Mouse (Mus musculus): ENCODE measurements around the gene Depp1. TPM values are rescaled to one million over a fixed set of nuclear protein-coding genes. Genes with fewer than 3 reads are reported as not detected.

The Depp1 gene
- polyA plus RNA-seq, 1 experiment = 11.9 TPM

GRCm38 (mm10) chr6:116629766-116630165 lies 20.6 kb upstream of the Depp1 start:
- TF ChIP-seq CTCF (IDR thresholded peaks at IDR 0.05; ENCODE audit: control insufficient read depth, insufficient read depth, low read length) = no peak
- TF ChIP-seq POLR2A (IDR thresholded peaks at IDR 0.05; ENCODE audit: borderline replicate concordance, control insufficient read depth, low read depth, low read length) = no peak
- H3K4me3 ChIP-seq (replicated peaks; ENCODE audit: control insufficient read depth, low read depth, low read length) = no peak overlapping the region
- 61% methylated on average over 10 of the region's 10 CpGs for whole genome bisulfite sequencing
- H3K4me1 ChIP-seq (ENCODE audit: control insufficient read depth, insufficient read depth, low read length) = no peaks in the 10 kb centered on the region; the same call in 1 of the 2 replicates
- H3K27ac ChIP-seq (ENCODE audit: control insufficient read depth, insufficient read depth, low read depth, low read length, poor library complexity) = no peak overlapping the region

- no peak overlapping the region for H3K4me3 ChIP-seq (replicated peaks; ENCODE audit: control insufficient read depth, low read depth, low read length)
- H3K4me1 ChIP-seq (ENCODE audit: control insufficient read depth, insufficient read depth, low read length) = no peaks in the 10 kb centered on the region; the same call in 1 of the 2 replicates
- TF ChIP-seq CTCF (IDR thresholded peaks at IDR 0.05; ENCODE audit: control insufficient read depth, insufficient read depth, low read length) = peak; percentile 82
- TF ChIP-seq POLR2A (IDR thresholded peaks at IDR 0.05; ENCODE audit: borderline replicate concordance, control insufficient read depth, low read depth, low read length) = no peak
- no peak overlapping the region for H3K27ac ChIP-seq (ENCODE audit: control insufficient read depth, insufficient read depth, low read depth, low read length, poor library complexity)
- 43% methylated on average over 1 of the region's 1 CpGs for WGBS
Measured at GRCm38 (mm10) chr6:116632129-116632528, 18.3 kb upstream of the Depp1 start.

- H3K27ac ChIP-seq (ENCODE audit: control insufficient read depth, insufficient read depth, low read depth, low read length, poor library complexity) = no peak overlapping the region
- 80% methylated on average over 17 of the region's 17 CpGs for WGBS
- H3K4me3 ChIP-seq (replicated peaks; ENCODE audit: control insufficient read depth, low read depth, low read length) = no peak overlapping the region
- TF ChIP-seq POLR2A (IDR thresholded peaks at IDR 0.05; ENCODE audit: borderline replicate concordance, control insufficient read depth, low read depth, low read length) = no peak
- no peak for TF ChIP-seq CTCF (IDR thresholded peaks at IDR 0.05; ENCODE audit: control insufficient read depth, insufficient read depth, low read length)
- no peaks in the 10 kb centered on the region; the same call in 1 of the 2 replicates for H3K4me1 ChIP-seq (ENCODE audit: control insufficient read depth, insufficient read depth, low read length)
Measured at GRCm38 (mm10) chr6:116633741-116634695, 16.4 kb upstream of the Depp1 start.

- no peak for TF ChIP-seq POLR2A (IDR thresholded peaks at IDR 0.05; ENCODE audit: borderline replicate concordance, control insufficient read depth, low read depth, low read length)
- TF ChIP-seq CTCF (IDR thresholded peaks at IDR 0.05; ENCODE audit: control insufficient read depth, insufficient read depth, low read length) = no peak
- Histone ChIP-seq H3K4me3 (replicated peaks; ENCODE audit: control insufficient read depth, low read depth, low read length) (no peak overlapping the region), H3K4me1 (ENCODE audit: control insufficient read depth, insufficient read depth, low read length) (no peaks in the 10 kb centered on the region; the same call in 1 of the 2 replicates), H3K27ac (ENCODE audit: control insufficient read depth, insufficient read depth, low read depth, low read length, poor library complexity) (no peak overlapping the region)
- WGBS = 34% methylated on average over 10 of the region's 10 CpGs
Measured at GRCm38 (mm10) chr6:116635251-116636180, 14.9 kb upstream of the Depp1 start.

- no peak overlapping the region for H3K27ac ChIP-seq (ENCODE audit: control insufficient read depth, insufficient read depth, low read depth, low read length, poor library complexity)
- 52% methylated on average over 9 of the region's 9 CpGs for WGBS
- H3K4me1 ChIP-seq (ENCODE audit: control insufficient read depth, insufficient read depth, low read length) = no peaks in the 10 kb centered on the region
- TF ChIP-seq CTCF (IDR thresholded peaks at IDR 0.05; ENCODE audit: control insufficient read depth, insufficient read depth, low read length) = no peak
- no peak overlapping the region for H3K4me3 ChIP-seq (replicated peaks; ENCODE audit: control insufficient read depth, low read depth, low read length)
Measured at GRCm38 (mm10) chr6:116636581-116637235, 13.7 kb upstream of the Depp1 start.

GRCm38 (mm10) chr6:116637496-116637895 lies 12.9 kb upstream of the Depp1 start:
- TF ChIP-seq POLR2A (IDR thresholded peaks at IDR 0.05; ENCODE audit: borderline replicate concordance, control insufficient read depth, low read depth, low read length) (no peak), CTCF (IDR thresholded peaks at IDR 0.05; ENCODE audit: control insufficient read depth, insufficient read depth, low read length) (no peak)

DNA sequence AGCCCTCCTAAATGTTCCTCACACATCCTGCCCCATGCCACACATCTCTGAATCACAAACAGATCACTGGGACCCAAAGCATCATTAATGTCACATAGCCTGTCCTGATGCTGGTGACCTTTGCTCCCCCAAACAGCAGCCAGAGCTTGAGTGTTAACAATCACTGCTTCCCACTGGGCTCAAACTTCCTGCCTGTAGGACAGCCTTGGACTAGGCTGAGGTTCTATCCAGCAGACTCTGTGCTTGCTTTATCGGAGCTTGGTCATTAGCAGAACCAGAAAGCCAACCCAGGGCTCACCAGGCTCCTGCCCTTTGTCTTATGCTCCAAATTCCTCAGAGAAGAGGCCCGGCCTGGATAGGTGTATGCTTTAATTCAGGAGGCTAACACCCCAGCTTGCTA lies 11.5 kb upstream of the Depp1 start:
- Histone ChIP-seq H3K27ac (ENCODE audit: control insufficient read depth, insufficient read depth, low read depth, low read length, poor library complexity) (no peak overlapping the region), H3K4me1 (ENCODE audit: control insufficient read depth, insufficient read depth, low read length) (no peaks in the 10 kb centered on the region), H3K4me3 (replicated peaks; ENCODE audit: control insufficient read depth, low read depth, low read length) (no peak overlapping the region)
- no peak for TF ChIP-seq POLR2A (IDR thresholded peaks at IDR 0.05; ENCODE audit: borderline replicate concordance, control insufficient read depth, low read depth, low read length)
- TF ChIP-seq CTCF (IDR thresholded peaks at IDR 0.05; ENCODE audit: control insufficient read depth, insufficient read depth, low read length) = no peak
- 83% methylated on average over 2 of the region's 2 CpGs for WGBS

More at GRCm38 (mm10) chr6:116637496-116637895, 12.9 kb upstream of the Depp1 start:
- no peak overlapping the region for H3K27ac ChIP-seq (ENCODE audit: control insufficient read depth, insufficient read depth, low read depth, low read length, poor library complexity)
- no peak overlapping the region for H3K4me3 ChIP-seq (replicated peaks; ENCODE audit: control insufficient read depth, low read depth, low read length)
- 80% methylated on average over 5 of the region's 5 CpGs for WGBS
- H3K4me1 ChIP-seq (ENCODE audit: control insufficient read depth, insufficient read depth, low read length) = no peaks in the 10 kb centered on the region

All from bone marrow, adult 2 months (tissue).